Mouse (Mus musculus) brain, embryonic 18.5 days (tissue): ENCODE data around the gene Eya2.
A peak's percentile ranks its signal among the peaks of the same experiment; 100 is the strongest.

Experiments
- DNase-seq: peaks from one replicate; pipeline ENCODE4 v3.0.0-alpha.2; 2012; ENCODE audit warnings: low read depth, low spot score

The Eya2 gene

DNA sequence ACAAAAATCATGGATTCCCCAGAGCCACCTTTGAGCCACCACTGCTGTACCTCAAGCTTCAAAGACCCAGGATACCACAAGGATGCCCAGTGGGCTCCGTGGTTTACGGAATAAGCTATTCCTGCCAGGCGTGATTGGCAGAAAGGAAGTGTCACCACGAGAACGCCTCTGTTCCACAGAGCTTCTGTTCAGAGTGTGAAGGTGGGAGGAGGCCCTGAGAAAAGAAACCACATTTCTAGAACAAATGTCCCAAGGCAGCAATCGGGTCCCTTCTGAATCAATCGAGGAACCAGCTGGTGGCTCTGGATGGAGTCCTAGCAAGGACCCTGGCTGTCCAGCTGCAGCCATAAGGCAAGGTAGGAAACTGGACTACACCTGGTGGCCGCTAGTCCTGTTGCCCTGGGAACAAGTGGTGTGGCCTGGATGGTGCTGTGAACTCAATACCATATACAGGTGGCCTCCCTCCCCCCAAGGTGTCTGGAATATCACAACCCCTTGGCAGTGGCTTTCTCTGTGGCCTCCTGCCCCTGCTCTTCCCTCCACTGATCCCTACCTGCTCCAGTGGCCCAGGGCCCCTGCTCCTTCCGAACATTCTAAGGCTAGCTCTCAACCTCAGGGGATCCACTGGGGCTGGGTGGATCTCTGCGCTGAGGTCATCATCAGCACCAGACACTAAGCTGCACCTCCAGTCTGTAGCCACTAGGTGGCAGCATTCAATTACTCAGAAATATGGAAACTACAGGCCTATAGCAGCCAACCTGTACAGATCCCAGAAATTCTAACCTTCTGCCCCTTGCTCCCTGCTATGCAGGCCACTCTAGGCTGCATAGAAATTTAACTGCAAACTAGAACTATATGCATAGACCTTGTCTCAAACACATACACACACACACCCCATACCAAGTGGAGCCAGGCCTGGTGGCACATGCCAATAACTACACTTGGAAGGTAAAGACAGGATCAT, 224.4 kb downstream of the Eya2 start:
- DNase-seq = peak; percentile 26

DNA sequence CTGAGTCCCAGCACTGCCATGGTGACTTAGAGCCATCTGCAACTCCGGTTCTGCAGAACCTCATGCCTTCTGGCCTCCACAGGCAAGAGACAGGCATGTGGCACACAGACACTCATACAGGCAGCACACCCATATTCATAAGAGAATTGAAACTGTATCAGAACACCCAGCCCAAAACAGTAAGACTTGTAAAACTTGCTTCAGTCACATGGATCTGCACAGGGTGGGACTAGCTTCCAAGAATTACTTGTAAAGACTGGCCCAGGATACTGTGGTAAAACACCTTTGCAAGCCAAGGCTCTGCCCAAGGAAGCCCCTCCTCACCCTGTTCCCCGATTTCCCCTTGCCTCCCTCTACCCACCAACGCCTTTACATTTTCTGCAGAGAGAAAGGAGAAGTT, 225.2 kb downstream of the Eya2 start:
- no peak for DNase-seq

DNA sequence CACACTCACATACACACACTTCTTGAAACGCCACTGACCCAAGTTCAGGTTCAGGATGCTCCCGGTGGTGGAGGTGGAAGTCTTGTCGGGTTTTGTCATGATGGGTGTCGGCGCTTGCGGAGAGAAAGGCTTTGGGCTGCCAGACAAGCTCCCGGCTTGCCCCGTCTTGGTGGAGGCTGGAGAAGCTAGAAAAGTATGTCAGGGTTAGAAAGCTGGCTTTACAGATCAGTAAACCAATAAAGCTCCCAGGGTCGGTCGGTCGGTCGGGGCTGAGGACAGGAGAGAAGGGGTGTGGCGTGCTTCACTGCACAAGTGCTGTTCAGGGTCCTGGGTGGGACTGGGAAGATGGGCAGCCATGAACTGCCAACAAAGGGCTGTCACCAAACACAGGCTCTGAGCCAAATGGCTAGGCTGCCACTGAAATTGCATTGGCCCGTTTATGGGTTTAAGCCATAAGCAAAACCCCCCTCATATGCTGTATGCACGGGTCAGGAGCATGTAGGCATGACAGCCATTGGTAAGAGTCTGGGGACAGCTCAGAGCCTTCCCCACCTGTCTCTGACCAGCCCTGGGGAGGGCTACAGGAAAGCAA, 225.8 kb downstream of the Eya2 start:
- DNase-seq = no peak
